Mouse (Mus musculus): ENCODE measurements around the gene Tekt1. TPM values are rescaled to one million over a fixed set of nuclear protein-coding genes. Genes with fewer than 3 reads are reported as not detected.

Tekt1 gene
- polyA plus RNA-seq, 1 experiment, result not detected

DNA sequence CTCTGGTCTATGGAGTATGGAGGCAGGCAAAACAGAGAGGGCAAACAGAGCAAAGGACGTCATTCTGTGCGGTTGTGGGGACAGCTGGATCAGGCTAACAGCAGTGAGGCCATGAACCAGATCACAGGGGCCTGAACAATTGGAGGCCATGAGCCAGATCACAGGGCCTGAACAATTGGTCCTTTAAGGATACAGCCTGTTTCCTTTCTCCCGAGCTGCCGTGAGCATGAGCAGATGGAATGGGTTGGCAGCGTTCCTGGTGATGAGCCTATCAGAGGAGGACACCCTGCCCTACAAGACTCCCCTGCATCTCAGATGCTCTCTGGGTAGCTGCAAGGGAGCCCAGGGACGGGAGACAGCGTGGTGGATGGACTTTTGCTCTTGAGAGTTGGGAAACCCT lies 60.0 kb downstream of the Tekt1 start:
- no peak for TF ChIP-seq CTCF (IDR thresholded peaks at IDR 0.05; ENCODE audit: extremely low read depth, insufficient read length, insufficient replicate concordance, low read depth, low read length)
- TF ChIP-seq POLR2A (IDR thresholded peaks at IDR 0.05; ENCODE audit: low read depth, low read length), result no peak
- Histone ChIP-seq H3K4me1 (ENCODE audit: control insufficient read depth, insufficient read depth, insufficient read length, low read length) (peaks cover 17% of the 10 kb centered on the region), H3K27ac (ENCODE audit: insufficient read depth, low read depth, low read length) (peak overlapping the region; percentile 80), H3K36me3 (ENCODE audit: control insufficient read depth, insufficient read depth, low read length) (peaks cover 23% of the 10 kb centered on the region; the same call in 1 of the 2 replicates), H3K27me3 (ENCODE audit: control insufficient read depth, insufficient read depth, low read length) (no peaks in the 10 kb centered on the region), H3K4me3 (ENCODE audit: low read depth, low read length) (peak overlapping the region; percentile 63)
- 51% methylated on average over 7 of the region's 7 CpGs for WGBS

DNA sequence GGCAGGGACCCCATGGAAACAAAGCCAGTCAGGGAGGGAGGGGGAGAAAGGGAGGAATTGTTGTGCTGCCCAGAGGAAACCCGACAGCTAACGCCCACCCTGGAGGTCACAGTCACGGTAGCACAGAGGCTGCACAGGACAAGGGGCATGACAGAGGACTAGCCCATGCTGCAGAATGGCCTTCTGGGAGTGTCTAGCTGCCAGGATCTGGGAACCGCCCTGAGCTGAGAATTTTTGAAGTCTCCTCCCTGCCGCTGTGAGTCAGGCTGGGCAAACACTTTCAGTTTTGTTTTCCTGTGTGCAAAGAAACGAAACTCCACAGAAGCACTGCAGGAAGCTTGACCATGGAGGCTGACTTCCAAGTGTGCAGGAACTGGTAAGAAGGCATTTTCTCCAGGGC lies 60.9 kb downstream of the Tekt1 start, which contains the start of gene Xaf1:
Gene Xaf1, plus strand, starts transcription at position 296 of the 400 bp plus-strand sequence.
- WGBS, result 1% methylated on average over 6 of the region's 6 CpGs

More for the DNA sequence above, 60.9 kb downstream of the Tekt1 start, which contains the start of gene Xaf1:
- Histone ChIP-seq H3K4me3 (ENCODE audit: low read depth, low read length) (peak within 1 kb of the TSS; percentile 63), H3K36me3 (ENCODE audit: control insufficient read depth, insufficient read depth, low read length) (peaks cover 20% of the 10 kb centered on the region; the same call in 1 of the 2 replicates), H3K27ac (ENCODE audit: insufficient read depth, low read depth, low read length) (peak within 1 kb of the TSS; percentile 80), H3K27me3 (ENCODE audit: control insufficient read depth, insufficient read depth, low read length) (no peaks in the 10 kb centered on the region), H3K4me1 (ENCODE audit: control insufficient read depth, insufficient read depth, insufficient read length, low read length) (peaks cover 17% of the 10 kb centered on the region)
- no peak for TF ChIP-seq CTCF (IDR thresholded peaks at IDR 0.05; ENCODE audit: extremely low read depth, insufficient read length, insufficient replicate concordance, low read depth, low read length)
- TF ChIP-seq POLR2A (IDR thresholded peaks at IDR 0.05; ENCODE audit: low read depth, low read length), result no peak; the same call in 1 of the 2 replicates

Other genes starting within 250 kb of the Tekt1 start
- gene Pitpnm3, start 226.7 kb downstream of the Tekt1 start, polyA plus RNA-seq (2012; rRNA removed), result 2.5 and 3.0 TPM in 2 replicates
- gene Gm43951, start 155.6 kb downstream of the Tekt1 start, polyA plus RNA-seq (2012; rRNA removed), result 0.19 TPM in 1 of 2 replicates, not detected in the other
- gene 4933427D14Rik, start 155.0 kb downstream of the Tekt1 start, polyA plus RNA-seq (2012; rRNA removed), result 1.3 and 2.5 TPM in 2 replicates
- gene Txndc17, start 154.9 kb downstream of the Tekt1 start, polyA plus RNA-seq (2012; rRNA removed), result 40.3 and 86.5 TPM in 2 replicates
- gene Med31, start 146.8 kb downstream of the Tekt1 start, polyA plus RNA-seq (2012; rRNA removed), result 2.4 and 3.7 TPM in 2 replicates
- gene Slc13a5, start 95.2 kb downstream of the Tekt1 start, polyA plus RNA-seq (2012; rRNA removed), result not detected in 2 replicates
- 7.6 and 28.3 TPM in 2 replicates for gene Xaf1, start 60.8 kb downstream of the Tekt1 start, polyA plus RNA-seq (2012; rRNA removed)
- not detected in 2 replicates for gene Fbxo39, start 48.0 kb downstream of the Tekt1 start, polyA plus RNA-seq (2012; rRNA removed)
- 2.9 and 3.6 TPM in 2 replicates for gene Smtnl2, start 49.3 kb upstream of the Tekt1 start, polyA plus RNA-seq (2012; rRNA removed)
- 20.2 and 60.1 TPM in 2 replicates for gene Ggt6, start 73.1 kb upstream of the Tekt1 start, polyA plus RNA-seq (2012; rRNA removed)
- gene Mybbp1a, start 78.9 kb upstream of the Tekt1 start, polyA plus RNA-seq (2012; rRNA removed), result 17.6 and 25.0 TPM in 2 replicates
- 65.9 and 77.7 TPM in 2 replicates for gene Spns2, start 127.5 kb upstream of the Tekt1 start, polyA plus RNA-seq (2012; rRNA removed)
- 2.2 and 8.5 TPM in 2 replicates for gene Spns3, start 188.1 kb upstream of the Tekt1 start, polyA plus RNA-seq (2012; rRNA removed)
- gene Ube2g1, start 244.8 kb upstream of the Tekt1 start, polyA plus RNA-seq (2012; rRNA removed), result 5.9 and 8.9 TPM in 2 replicates